Mouse (Mus musculus) embryonic facial prominence, embryonic 14.5 days (tissue): Measurements from ENCODE around the gene Snu13. TPM values are rescaled to one million over a fixed set of nuclear protein-coding genes. Genes with fewer than 3 reads are reported as not detected.

Source experiments
- ATAC-seq: fragments of 200-750 bp; cut with Nextera tagmentation; 2 replicates; pipeline ENCODE4 v1.8.0; 2017; ENCODE audit warnings: low read depth, moderate number of reproducible peaks, moderate TSS enrichment
- DNase-seq: peaks from one replicate; pipeline ENCODE4 v3.0.0-alpha.2; 2015; ENCODE audit warnings: low spot score
- H3K27ac ChIP-seq: fragments of 300-500 bp; sonication (generic); replicated peaks from 2 replicates; pipeline ENCODE4 v1.5.1; 2014; ENCODE audit warnings: low read depth, mild to moderate bottlenecking, low read length, moderate library complexity
- H3K27me3 ChIP-seq: fragments of 300-500 bp; sonication (generic); replicated peaks from 2 replicates; pipeline ENCODE4 v1.6.1; 2014; ENCODE audit warnings: low read length; ENCODE audit not compliant: control insufficient read depth, insufficient read depth
- H3K36me3 ChIP-seq: fragments of 300-500 bp; sonication (generic); 2 replicates; pipeline ENCODE4 v1.6.1; 2014; ENCODE audit warnings: low read length, mixed read lengths; ENCODE audit not compliant: control insufficient read depth, insufficient read depth
- H3K4me1 ChIP-seq: fragments of 300-500 bp; sonication (generic); 2 replicates; pipeline ENCODE4 v1.6.1; 2014; ENCODE audit warnings: antibody characterized with exemption, low read length; ENCODE audit not compliant: control insufficient read depth, insufficient read depth
- H3K4me2 ChIP-seq: fragments of 300-500 bp; sonication (generic); 2 replicates; pipeline ENCODE4 v1.6.1; 2014; ENCODE audit warnings: low read depth, mild to moderate bottlenecking, low read length, moderate library complexity, mixed read lengths
- H3K4me3 ChIP-seq: fragments of 300-500 bp; sonication (generic); 2 replicates; pipeline ENCODE4 v1.5.1; 2014; ENCODE audit warnings: low read depth, mild to moderate bottlenecking, low read length
- H3K9ac ChIP-seq: fragments of 300-500 bp; sonication (generic); 2 replicates; pipeline ENCODE4 v1.6.1; 2014; ENCODE audit warnings: low read depth, mild to moderate bottlenecking, low read length, moderate library complexity, mixed read lengths
- H3K9me3 ChIP-seq: fragments of 300-500 bp; sonication (generic); 2 replicates; pipeline ENCODE4 v1.6.1; 2016; ENCODE audit warnings: low read length; ENCODE audit not compliant: control insufficient read depth
- WGBS: fragments of 180-500 bp; shearing (Covaris S2); extraction: QIAGEN DNeasy Blood & Tissue Kit; methylation state at CpG from one replicate; pipeline ENCODE4 v1.1.7; 2014; 5-methylcytosine and 5-hydroxymethylcytosine counted together
- polyA plus RNA-seq: library from polyadenylated mRNA; unstranded; fragments of >200 nt; fragmentation: Nextera tagmentation; extraction: Ambion mirVana; gene quantifications from 2 replicates; pipeline ENCODE4 v1.2.1, GENCODE M21; 2014

The Snu13 gene
- polyA plus RNA-seq, 1 experiment from 2014 or later: 262 TPM

DNA sequence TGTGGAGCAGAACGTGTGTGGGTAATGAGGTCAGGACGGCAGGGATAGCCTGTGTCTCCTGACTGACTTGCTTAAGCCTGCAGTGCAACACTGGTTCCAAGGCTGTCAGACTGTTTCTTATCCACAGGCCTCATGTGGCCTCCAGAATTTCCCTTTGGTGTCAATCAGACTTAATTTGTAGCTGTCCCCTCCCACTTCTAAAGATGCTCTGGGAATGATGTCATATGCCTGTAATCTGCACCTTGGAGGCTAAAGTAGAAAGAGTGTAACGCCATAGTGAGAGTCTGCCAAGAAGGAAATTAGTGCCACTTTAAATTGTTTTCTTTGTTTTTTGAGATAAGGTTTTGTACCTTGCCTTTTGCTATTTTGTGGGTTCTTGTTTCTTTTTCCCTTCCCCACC, 28.1 kb downstream of the Snu13 start:
- DNase-seq (peak; percentile 30), ATAC-seq (no peak)
- H3K4me2 ChIP-seq: no peak overlapping the region
- WGBS: 81% methylated on average over 3 of the region's 3 CpGs
- peaks cover 6% of the 10 kb centered on the region for H3K4me1 ChIP-seq
- H3K4me3 ChIP-seq: no peak overlapping the region
- no peak overlapping the region for H3K9ac ChIP-seq
- H3K27ac ChIP-seq: no peak overlapping the region
- peaks cover 32% of the 10 kb centered on the region for H3K36me3 ChIP-seq
- H3K9me3 ChIP-seq: no peaks in the 10 kb centered on the region
- H3K27me3 ChIP-seq: no peaks in the 10 kb centered on the region

DNA sequence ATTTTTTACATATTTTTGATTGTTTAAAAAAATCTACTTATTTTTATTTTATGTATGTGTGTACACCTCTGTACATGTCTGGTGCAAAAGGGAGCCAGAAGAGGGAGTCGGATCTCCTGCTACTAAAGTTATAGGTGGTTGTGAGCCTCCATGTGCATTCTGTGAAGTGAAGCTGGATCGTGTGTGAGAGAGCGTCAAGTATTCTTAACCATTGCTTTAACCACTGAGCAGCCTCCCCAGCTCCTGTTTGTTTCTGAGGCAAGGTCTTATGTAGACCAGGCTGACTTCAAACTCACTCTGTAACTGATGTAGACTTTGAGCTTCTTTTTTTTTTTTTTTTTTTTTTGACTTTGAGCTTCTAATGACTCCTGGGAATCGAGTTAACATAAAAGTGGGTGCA, 29.9 kb downstream of the Snu13 start:
- Histone ChIP-seq H3K4me1 (peaks cover 9% of the 10 kb centered on the region), H3K9ac (no peak overlapping the region), H3K4me3 (no peak overlapping the region), H3K4me2 (peak overlapping the region; percentile 24), H3K27me3 (no peaks in the 10 kb centered on the region), H3K27ac (no peak overlapping the region), H3K36me3 (peaks cover 14% of the 10 kb centered on the region; the same call in 1 of the 2 replicates), H3K9me3 (no peaks in the 10 kb centered on the region)
- no peak for ATAC-seq
- DNase-seq: no peak
- 71% methylated on average over 4 of the region's 4 CpGs for WGBS

DNA sequence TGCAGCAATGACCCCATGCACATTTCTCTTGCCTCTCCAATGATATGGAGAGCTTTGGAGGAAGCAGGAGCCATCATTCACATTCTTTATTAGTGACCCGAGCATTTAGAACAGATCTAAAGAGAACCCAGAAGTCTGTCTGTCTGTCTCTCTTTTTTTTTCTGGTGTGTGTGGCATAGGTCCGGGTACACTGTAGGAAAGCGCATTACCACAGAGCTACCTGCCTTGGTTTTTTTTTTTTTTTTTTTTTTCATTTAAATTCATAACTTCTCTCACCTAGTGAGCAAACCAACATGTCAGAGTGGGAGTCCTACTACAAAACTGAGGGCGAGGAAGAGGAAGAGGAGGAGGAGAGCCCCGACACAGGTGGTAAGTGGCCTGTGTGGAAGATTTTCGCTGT, 30.6 kb downstream of the Snu13 start:
- H3K4me1 ChIP-seq: peaks cover 9% of the 10 kb centered on the region
- H3K4me2 ChIP-seq: peak overlapping the region; percentile 83
- H3K4me3 ChIP-seq: peak overlapping the region; percentile 93
- peak overlapping the region; percentile 66 for H3K27ac ChIP-seq
- H3K9me3 ChIP-seq: no peaks in the 10 kb centered on the region
- no peaks in the 10 kb centered on the region for H3K27me3 ChIP-seq
- DNase-seq: no peak
- 24% methylated on average over 6 of the region's 6 CpGs for WGBS
- H3K36me3 ChIP-seq: peaks cover 9% of the 10 kb centered on the region; the same call in 1 of the 2 replicates
- no peak for ATAC-seq
- H3K9ac ChIP-seq: peak overlapping the region; percentile 74

DNA sequence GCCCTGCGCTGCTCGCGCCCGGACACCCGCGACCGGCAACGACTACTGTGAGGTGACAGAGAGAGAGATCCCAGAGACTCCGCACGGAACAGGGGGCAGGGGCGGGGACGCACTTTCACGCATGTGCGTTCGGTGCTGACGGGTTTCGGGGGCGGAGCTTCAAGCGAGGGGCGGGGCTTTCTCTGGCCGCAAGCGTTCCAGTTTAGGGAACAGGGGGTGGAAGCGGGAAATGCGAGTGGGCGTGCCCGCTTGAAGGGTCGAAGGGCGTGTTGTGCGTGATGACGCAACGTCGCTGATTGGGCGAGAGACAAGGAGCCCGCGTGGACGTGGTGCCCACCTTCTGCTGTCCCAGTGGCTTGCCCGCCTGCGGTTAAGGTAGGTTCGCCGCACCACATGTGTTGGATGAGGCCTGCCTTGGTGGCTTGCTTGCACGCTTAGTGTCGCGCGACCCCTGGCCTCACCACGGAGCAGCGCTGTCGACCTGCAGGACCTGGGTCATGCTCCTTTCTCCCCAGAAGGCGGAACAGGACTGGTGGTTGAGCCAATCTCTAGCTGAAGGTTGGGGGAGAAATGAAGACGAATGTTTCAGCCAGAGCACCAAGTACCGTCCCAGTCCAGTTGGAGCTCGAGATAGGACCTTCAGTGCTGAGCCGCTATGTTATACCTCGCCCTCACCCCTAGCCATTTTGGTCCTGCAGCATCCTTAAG, 31.1 kb downstream of the Snu13 start:
- H3K36me3 ChIP-seq: peaks cover 6% of the 10 kb centered on the region; the same call in 1 of the 2 replicates
- H3K9me3 ChIP-seq: no peaks in the 10 kb centered on the region
- H3K9ac ChIP-seq: peak overlapping the region; percentile 87
- peak overlapping the region; percentile 93 for H3K4me3 ChIP-seq
- H3K4me2 ChIP-seq: peak overlapping the region; percentile 83
- H3K27me3 ChIP-seq: no peaks in the 10 kb centered on the region
- H3K4me1 ChIP-seq: peaks cover 9% of the 10 kb centered on the region
- peak; percentile 96 for ATAC-seq
- peak overlapping the region; percentile 66 for H3K27ac ChIP-seq
- DNase-seq: peak; percentile 99
- WGBS: 0% methylated on average over 45 of the region's 53 CpGs

DNA sequence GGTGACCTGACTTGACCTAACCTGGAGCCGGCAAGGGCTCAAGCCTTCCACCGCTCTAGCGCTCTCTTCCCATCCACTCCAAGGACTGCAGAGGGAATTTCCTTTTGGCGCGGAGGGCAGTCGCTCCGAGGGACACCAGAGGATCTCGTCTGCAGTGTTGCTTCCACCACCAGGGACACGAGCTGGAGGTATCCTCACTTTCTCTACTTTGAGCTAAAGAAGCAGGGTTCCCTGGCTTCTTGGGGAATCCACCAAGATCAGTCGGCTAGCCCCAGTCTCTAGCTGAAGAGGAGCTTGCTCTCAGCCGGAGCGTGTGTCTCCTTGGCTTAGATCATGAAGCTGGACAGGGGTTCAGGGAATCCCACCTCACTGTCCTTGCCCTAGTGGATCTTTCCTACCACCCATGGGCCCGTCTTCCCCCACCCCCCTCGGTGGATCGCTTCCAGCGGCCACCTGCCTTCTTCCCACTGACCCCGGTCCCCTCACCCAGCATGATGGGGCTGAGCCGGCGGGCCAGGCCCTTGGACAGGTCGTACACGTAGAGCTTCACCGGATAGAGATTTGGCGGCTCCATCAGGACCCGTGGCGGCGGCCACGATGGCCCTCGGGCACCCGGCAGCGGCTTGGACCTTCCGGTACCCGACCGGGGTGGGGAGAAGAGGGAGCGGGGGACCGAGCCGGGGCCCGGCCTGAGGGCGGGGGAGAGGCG, 31.9 kb downstream of the Snu13 start:
- peaks cover 6% of the 10 kb centered on the region; the same call in 1 of the 2 replicates for H3K36me3 ChIP-seq
- ATAC-seq (peak; percentile 42), DNase-seq (peak; percentile 27)
- peak overlapping the region; percentile 61; the same call in 1 of the 2 replicates for H3K27ac ChIP-seq
- H3K9ac ChIP-seq: peak overlapping the region; percentile 87
- WGBS: 0% methylated on average over 29 of the region's 39 CpGs
- no peaks in the 10 kb centered on the region for H3K9me3 ChIP-seq
- peaks cover 9% of the 10 kb centered on the region for H3K4me1 ChIP-seq
- H3K4me3 ChIP-seq: peak overlapping the region; percentile 93
- H3K4me2 ChIP-seq: peak overlapping the region; percentile 79
- no peaks in the 10 kb centered on the region for H3K27me3 ChIP-seq

DNA sequence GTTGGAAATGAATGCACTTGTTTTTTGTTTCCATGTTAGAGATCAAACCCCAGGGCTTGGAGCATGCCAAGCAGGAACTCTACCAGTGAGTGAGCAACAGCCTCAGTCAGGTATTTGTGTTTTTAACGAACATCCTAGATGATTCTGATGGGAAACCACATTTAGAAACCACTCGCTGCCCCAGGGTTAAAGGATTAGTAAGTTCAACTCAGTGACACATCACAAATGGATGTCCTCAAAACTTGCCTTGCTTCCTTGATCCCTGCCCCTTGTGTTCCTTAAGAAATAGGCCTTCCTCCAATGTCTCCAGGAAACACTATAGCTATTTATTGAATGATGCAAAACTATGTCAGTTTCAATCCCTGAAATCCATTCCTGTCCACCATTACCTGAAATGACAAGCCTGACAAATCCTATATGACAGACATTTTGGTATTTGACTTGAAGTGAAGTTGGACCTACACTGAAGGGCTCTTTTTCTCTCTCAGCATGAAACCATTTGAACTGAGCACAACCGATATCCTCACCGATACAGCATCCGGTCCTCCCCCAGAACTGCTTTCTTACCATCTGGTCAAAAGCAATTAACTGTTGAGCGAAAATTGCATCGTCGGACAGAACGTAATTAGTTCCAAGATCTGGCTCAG, 32.5 kb downstream of the Snu13 start:
- no peaks in the 10 kb centered on the region for H3K27me3 ChIP-seq
- H3K4me1 ChIP-seq: peaks cover 9% of the 10 kb centered on the region
- WGBS: 16% methylated on average over 9 of the region's 9 CpGs
- peaks cover 6% of the 10 kb centered on the region; the same call in 1 of the 2 replicates for H3K36me3 ChIP-seq
- no peaks in the 10 kb centered on the region for H3K9me3 ChIP-seq
- peak overlapping the region; percentile 93 for H3K4me3 ChIP-seq
- no peak for DNase-seq
- no peak overlapping the region for H3K27ac ChIP-seq
- ATAC-seq: no peak
- H3K9ac ChIP-seq: peak overlapping the region; percentile 87
- peak overlapping the region; percentile 79 for H3K4me2 ChIP-seq

DNA sequence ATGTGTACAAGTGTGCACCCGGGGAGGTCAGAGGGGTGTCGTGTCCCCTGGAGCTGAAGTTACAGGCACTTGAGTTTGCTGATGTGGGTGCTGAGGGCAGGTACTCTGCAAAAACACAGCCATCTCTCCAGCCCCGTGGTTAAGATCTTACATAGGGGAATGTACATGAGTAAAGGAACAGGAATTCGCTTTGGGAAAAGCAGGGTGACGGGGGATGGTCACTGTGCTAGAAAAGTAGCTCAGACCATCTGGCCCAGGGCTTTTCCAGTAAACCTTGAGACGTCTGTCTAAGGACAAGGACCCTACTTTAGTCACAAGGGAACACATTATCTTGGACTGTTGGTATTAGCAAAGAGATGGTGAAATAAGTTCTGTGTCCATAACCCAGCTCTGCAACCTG, 35.5 kb downstream of the Snu13 start:
- Histone ChIP-seq H3K4me3 (no peak overlapping the region), H3K4me1 (peaks cover 9% of the 10 kb centered on the region), H3K27ac (no peak overlapping the region), H3K9me3 (no peaks in the 10 kb centered on the region), H3K27me3 (no peaks in the 10 kb centered on the region), H3K9ac (no peak overlapping the region), H3K4me2 (no peak overlapping the region), H3K36me3 (no peaks in the 10 kb centered on the region)
- 85% methylated on average over 6 of the region's 6 CpGs for WGBS
- ATAC-seq: no peak
- DNase-seq: no peak

DNA sequence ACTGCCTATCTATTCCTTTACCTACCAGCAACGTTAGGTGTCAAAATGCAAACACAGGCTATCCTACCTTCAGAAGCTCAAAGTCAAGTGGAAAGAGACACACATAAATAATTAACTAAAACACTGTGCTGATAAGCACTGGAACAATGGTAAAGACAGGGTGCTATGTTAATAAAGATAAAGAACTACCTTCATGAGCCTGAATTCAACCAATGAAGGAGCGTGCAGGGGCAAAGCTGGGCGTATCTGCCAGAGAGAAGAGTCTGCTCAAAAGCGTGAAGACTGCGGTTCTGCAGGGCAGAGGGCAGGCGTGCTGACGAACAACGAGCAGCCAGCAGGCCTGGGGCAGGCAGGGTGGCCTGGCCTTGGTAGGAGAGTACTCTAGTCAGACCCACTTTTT, 43.1 kb downstream of the Snu13 start:
- Histone ChIP-seq H3K4me1 (no peaks in the 10 kb centered on the region), H3K9ac (no peak overlapping the region), H3K27ac (no peak overlapping the region), H3K4me3 (no peak overlapping the region), H3K27me3 (no peaks in the 10 kb centered on the region), H3K9me3 (no peaks in the 10 kb centered on the region), H3K36me3 (peaks cover 35% of the 10 kb centered on the region), H3K4me2 (no peak overlapping the region)
- ATAC-seq (no peak), DNase-seq (no peak)
- WGBS: 92% methylated on average over 8 of the region's 8 CpGs
